Mouse (Mus musculus): ENCODE measurements around the gene Celsr1.

The Celsr1 gene

DNA sequence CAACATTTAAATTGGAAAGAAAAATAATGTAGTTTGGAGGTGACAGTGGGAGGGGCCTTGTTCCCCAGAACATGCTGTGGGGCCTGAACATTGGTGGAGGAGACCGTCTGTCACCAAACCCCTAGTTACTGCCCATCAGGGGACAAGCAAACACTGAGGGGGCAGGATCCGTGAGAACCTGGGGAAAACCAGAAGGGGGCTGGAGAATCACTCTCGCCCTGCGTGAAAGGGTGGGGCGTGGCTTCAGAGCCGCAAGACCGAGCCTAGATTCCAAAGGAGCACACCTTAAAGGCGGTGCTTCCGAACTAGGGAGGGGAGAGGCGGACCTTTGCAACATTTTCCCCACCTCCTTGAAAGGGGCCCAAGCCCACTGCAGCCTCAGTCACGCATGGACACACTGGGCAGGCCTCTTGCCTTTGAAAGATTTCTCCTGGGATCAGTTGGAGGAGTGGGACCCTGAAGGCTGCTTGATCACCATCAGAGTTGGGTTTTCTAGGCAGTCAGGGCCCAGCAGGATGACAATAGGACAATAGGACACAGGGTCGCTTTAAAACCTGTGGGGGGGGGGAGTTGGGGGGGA is 1.3 kb upstream of the Celsr1 start:
- DNase-seq (ENCODE audit: low read depth), result no peak

DNA sequence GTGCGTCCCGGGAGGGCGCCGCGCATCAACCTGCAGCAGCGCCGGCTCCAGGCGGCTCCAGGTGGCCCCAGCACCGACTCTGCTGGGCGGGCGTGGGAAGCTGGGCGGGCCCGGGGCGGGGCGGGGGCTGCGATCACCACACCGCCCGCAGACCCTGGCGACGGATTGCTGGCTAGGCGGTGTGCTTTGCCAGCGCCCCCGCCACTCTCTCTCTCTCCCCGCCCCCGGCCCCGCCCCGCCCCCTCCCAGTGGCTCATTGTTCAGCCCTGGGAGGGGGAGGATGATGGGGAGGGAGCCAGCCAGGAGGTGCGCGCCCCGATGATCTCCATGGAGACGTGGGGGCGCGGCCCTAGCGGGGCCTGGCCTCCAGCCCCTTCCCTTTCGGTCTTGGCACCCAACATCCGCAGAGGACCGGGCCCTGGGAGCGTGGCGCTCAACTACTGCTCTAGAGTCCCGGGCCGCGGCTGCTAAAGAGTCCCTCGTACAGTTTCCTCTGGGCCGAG is 495 bp upstream of the Celsr1 start:
- no peak for DNase-seq (ENCODE audit: low read depth)

DNA sequence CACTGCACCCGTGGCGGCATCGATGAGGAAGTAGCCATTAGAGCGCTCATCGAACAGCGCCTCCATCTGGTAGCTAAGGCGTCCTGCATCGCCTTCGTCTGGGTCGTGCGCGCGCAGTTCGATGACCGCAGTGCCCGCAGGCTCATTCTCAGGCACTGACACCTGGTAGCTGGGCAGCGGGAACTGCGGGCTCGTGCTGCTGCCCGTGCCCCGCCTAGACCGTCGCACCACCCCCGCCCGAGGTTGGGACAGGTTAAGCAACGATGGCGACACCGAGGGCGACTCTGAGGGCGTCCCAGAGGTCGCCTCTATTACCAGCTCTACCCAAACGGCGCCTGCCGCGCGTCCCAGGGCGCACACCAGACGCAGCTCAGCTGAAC is 776 bp downstream of the Celsr1 start:
- DNase-seq (ENCODE audit: low read depth), result no peak

DNA sequence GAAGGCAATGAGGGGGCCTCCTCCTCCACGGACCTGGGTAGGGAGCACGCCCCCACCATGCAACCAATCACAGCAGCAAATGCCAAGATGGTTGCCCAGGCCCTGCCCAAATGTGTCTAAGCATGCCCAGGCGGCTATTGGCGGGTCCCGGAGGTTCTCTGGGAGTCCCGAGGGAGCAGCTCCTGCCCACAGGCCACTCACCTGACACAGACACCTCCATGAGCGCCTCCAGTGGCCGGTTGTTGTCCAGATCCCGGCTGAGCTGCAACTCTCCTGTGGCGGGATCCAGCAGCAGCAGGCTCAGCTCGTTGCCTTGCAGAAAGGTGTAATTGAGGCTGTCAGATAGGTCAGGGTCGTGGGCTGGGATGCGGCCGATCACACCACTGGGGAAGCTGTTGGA is 3.6 kb downstream of the Celsr1 start:
- DNase-seq (ENCODE audit: low read depth), result no peak

DNA sequence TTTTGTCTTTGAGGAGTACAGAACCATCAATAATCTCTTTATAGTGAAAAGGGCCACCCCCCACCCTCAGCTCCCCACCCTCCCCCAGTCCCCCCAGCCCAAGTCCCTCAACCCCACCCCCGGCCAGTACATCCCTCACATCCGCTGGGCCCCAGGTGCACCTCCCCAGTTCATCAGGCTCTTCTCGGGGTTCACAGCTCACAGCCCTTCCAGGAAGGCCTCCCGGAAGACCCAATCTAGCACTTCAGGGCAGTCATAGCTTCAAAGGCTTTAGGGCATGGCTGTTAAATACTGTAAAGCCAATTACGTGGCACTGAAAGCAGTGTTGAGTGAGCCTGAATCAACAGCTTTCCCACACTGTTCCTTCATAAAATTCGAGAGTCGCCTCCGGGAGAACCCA is 5.7 kb downstream of the Celsr1 start:
- no peak for DNase-seq (ENCODE audit: low read depth)

DNA sequence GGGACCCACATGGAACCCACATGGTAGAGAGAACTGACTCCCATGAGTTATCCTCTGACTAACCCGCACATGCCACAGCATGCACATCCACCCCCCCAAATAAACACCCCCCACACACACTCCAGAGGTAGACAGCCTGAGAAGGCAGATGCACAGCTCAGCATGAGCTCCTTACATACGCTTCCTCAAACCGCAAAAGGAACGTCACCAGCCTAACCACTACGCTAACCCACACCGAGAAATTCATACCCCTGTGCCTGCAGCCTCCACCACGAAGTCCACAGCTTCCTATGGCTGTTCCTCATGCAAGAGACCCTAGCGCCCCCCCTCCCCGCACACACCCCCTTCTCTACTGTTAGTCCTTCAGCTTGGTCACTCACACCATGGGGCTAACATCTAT is 11.6 kb downstream of the Celsr1 start:
- no peak for DNase-seq (ENCODE audit: low read depth)

DNA sequence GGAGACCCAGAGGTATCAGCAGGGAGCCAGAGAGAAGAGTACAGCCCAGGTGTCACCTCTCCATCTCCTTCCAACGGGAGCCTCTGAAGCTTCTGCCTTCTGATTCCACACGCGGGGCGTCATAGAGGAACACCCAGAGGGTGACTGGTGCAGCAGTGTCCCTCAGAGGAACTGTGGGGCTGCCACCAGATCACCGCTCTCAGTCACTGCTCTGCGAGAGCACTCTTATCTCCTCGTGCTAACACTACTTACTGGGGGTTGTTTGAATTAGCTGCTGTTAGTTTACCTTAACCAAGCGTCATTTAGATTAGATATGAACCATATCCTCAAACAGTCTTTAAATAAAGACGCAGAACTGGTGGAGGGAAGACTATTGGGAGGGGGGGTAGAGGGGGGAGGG is 12.3 kb downstream of the Celsr1 start:
- no peak for DNase-seq (ENCODE audit: low read depth)

DNA sequence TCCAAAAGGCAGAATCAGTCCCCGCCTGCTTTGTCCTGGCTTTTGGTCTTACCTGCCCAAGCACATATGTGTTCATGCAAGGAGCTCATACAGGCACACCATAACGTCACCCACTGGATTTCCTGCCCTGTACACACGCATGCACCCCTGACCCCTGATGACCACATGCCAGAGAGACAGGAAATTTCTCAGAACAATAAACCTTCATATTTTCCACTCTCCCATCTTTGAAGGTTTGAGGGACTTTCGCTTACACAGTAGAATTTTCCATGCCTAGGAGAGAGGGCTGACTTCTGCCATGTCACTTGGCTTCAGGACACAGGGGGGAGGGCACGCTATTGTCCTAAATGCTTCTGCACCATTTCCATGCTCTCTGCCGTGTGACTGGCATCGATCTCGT is 13.6 kb downstream of the Celsr1 start:
- no peak for DNase-seq (ENCODE audit: low read depth)

DNA sequence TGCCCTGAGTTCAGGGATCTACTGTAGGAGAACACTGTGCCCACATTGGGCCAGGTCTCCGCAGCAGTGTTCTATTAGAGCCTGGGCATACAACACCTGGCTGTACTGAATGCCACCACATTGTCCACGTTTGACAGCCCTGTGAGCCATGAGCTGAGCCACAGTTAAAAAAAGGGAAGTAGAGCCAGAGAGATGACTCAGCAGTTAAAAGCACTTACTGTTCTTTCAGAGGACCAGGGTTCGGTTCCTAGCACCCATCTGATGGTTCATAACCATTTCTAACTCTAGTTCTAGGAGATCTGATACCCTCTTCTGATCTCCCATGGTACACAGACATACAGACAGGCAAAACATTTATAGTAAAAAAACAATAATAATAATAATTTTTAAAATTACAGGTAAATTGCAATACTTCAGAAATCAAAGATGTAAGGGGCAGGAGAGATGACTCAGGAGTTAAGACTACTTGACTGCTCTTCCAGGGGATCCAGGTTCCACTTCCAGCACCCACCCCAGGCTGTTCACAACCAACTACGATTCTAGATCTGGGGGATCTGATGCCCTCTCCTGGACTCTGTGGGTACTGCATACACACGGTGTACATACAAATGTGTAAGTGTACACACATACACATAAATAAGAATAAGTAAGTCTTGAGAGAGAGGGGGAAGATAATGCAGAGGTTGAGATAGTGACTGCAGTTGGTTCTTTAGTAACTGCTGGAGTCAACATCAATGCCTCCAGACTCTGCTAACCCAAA is 14.6 kb downstream of the Celsr1 start:
- DNase-seq (ENCODE audit: low read depth), result no peak

DNA sequence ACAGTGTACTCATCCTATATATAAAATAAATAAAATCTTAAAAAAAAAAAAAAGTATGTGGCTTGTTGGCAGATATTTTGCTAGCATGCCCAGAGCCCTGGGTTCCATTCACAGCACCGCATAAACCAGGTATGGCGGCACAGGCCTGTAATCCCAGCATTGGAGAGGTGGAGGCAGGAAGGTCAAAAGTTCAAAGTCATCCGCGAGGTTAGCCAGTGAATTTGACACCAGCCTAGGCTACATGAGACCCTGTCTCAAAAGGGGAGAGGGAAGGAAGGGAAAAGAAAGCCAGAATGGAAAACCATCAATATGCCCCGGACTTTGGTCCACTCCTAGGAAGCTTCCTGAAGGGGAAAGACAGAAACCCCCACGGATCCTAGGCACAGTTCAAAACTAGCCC is 16.2 kb downstream of the Celsr1 start:
- DNase-seq (ENCODE audit: low read depth), result no peak

DNA sequence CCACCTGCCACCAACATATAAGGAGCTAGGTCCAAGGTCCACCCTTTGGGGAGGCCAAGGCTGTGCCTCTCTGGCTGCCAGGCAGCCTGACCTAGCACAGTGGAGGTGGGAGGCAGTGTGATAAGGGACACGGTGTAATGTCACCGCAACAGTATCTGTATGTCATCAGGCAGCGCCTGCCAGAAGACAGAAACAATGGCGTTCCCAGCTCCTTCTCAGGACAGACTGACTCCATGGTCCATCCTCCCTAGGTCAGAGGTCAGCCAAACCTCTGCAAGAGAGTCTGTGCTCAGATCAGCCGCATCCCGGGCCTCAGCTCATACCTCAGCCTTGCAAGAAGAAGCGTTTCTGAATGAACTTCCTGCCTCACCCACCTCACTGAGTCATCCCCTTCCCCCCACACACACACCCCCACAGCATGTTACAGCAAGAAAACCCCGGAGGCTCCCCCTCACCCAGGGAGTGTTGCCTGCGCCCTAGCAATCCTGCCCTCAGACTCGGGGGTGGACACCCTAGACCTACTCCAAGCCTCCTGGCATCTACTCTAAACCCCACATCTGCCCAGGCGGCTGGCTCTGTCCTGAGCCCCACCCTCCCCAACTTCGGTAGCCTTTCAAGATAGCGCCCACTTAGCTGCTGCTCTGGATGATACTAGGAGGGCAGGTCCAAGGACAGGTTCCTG is 17.6 kb downstream of the Celsr1 start:
- DNase-seq (ENCODE audit: low read depth), result no peak

DNA sequence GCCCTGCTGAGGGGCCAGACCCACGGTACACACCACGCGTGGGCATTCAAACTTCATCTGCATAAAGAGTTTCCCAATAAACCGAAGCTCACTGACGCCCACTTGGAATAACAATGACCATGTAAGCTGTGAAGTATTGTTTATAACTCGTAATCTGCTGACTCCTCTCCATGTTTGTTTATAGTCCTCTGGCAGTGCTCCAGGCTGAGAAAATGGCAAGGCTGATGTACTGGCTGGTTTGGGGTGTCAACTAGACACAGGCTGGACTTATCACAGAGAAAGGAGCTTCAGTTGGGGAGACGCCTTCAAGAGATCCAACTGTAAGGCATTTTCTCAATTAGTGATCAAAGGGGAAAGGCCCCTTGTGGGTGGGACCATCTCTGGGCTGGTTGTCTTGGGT is 18.6 kb downstream of the Celsr1 start:
- DNase-seq (ENCODE audit: low read depth), result no peak

DNA sequence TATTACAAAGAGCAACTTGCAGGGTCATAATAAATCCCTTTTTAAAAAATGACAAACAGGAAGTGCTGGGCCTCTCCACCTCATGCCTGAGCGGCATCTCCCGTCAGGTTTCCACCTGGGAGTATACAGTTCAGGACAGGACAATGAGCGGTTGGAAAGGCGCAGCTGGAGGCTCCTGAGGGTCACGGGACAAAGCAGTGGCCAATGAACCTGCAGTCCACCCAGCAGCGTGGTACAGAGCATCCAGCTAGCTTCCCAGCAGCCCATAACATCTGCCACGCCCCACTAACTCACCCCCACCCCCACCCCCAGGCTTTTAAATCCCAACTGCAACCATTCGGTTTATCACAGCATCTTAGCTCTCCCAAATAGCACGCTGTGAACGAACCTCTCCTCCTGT is 19.9 kb downstream of the Celsr1 start:
- DNase-seq (ENCODE audit: low read depth), result no peak

DNA sequence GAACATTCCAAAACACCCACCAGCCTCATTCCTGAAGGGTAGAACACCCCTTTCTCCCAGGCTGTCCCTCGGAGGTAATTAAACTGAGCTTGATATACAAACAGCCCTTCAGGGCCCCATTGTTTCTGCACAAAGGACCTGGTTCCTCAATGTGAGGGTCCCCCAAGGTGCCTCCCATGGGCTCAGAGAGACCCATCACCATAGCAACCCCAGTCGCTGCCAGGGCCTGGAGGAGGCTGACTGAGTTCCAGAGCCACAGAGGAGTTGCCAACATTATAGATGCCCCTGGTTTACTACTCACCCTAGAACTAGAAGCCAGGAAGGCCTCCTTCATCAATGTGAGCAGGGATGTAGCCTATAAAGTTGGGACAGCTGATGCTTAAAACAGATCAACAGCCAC is 20.4 kb downstream of the Celsr1 start:
- DNase-seq (ENCODE audit: low read depth), result no peak

DNA sequence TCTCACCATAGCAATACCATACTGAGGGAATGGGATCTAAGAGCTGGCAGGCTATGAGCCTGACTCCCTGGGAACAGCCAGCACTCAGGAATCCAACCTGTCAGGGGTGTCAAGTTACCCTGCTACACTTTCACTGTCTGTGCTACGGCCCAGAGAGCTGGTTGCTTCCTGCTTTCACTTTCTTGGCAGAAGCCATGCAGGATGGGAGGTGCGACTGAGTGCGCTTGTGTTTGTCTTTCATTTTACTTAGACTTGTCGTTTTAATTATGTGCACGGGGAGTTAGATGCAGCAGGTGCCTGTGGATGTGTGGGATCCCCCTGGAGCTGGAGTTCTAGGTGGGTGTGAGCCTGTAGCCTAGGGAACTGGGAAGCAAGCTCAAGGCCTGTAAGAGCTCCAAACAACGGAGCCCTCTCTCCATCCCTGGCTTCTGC is 25.9 kb downstream of the Celsr1 start:
- no peak for DNase-seq (ENCODE audit: low read depth)

DNA sequence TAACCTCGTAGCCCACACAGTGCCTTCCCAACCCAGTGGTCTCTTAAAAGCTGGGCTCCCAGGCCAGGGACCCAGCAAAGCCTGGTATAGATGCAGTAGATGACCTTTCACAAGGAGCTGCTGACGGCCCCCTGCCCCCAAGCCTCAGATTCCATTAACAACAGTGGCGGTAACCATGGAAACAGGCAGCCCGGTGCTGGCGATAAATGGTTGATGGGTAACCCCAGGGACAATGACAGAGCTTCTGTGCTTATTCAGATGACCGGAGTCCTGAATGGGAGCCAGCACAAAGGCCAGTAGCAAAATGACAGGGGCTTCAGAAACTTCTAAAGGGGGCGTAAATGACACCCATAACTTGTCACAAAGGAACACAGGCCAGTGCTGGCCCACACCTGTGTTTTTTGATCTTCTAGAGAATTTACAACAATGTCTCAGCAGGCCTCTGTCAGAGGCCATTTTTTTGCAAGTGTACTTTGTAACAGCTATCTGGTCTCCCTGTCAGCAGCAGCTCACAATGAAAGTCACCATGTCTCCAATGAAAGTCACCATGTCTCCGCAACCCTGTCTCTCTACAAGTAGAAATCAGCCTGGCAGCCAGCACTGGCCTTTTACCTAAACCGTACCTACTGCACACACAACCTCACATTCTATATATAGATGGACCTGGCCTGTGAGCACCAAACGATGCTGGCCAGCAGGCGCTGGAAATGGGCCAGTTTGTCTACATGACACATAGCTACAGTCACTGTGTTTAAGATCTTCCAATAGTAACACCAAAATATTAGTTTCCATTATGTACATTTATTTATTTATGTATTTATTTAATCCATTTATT is 27.7 kb downstream of the Celsr1 start:
- DNase-seq (ENCODE audit: low read depth), result no peak

DNA sequence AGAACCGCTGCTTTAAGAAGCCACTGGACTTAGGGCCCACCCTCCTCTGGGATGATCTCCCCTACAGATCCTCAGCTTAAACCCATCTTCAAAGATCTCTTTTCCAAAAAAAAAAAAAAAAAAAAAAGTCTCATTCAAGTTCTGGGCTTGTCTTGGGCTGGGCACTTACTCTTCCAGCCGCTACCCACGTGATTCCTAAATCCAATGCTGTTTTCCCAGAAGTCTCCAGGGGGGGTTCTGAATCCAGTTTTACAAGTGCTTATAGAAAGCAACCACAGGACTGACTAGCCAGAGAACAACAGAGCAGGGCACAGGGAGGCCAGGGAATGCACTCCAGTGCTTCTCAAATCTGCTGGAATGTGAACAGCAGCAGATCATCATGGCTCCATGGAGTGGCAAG is 29.5 kb downstream of the Celsr1 start:
- no peak for DNase-seq (ENCODE audit: low read depth)

DNA sequence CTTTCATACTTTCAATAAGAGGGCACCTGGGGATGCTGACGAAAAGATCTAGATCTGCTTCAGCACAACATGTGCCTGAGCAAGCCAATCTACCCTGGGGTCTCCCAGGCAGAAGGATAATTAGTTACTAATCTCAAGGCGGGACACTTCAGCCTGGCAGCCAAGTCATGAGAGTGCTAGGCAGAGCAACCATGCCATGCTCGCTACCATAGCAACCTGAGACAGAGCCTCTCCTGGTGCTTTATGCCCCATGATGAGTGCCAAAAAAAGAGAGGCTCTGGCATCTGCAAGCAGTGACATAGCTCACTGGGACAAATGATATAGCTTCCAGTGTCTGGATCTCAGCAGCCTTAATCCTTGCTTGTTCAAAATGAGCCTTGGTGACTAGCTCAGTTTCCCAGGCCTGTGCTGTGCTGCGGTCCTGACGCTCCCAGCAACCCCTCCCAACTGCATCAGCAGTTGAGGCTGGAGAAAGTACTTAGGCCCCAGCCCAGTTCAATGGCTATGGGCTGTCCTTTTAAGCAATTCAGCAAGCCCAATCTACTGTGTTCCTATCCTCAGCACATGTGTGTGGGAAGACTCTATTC is 32.8 kb downstream of the Celsr1 start:
- DNase-seq (ENCODE audit: low read depth), result no peak

DNA sequence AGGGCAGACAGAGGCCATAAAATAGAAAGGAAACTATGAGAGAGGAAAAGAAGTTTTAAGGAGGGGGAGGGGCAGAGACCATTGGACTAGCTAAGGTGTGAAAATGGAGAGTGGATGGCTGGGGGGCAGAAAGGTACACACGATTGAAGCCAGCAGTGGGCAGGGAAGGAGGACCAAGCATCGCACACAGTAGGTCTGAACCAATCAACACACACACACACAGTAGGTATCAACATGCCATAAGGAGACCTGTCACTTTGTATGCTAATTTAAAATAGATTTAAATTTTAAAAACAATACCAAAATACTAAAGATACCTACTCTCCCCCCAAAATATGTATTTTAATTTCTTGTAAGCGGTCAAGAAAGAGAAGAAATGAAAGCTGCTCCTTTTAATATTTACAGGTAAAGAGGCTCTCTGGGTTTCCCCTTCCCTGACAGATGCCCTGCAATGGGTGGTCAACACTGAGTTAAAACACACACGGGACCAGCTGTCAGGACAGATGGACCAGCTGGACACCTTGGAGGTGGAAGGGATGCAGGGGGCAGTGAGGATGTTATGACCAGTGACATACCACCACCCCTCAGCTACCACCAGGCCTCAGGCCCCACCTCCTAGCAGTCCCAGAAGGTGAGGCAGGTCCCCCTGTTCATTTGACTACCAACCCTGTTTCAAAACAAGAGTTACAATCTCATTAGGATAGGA is 34.9 kb downstream of the Celsr1 start:
- DNase-seq (ENCODE audit: low read depth), result no peak

DNA sequence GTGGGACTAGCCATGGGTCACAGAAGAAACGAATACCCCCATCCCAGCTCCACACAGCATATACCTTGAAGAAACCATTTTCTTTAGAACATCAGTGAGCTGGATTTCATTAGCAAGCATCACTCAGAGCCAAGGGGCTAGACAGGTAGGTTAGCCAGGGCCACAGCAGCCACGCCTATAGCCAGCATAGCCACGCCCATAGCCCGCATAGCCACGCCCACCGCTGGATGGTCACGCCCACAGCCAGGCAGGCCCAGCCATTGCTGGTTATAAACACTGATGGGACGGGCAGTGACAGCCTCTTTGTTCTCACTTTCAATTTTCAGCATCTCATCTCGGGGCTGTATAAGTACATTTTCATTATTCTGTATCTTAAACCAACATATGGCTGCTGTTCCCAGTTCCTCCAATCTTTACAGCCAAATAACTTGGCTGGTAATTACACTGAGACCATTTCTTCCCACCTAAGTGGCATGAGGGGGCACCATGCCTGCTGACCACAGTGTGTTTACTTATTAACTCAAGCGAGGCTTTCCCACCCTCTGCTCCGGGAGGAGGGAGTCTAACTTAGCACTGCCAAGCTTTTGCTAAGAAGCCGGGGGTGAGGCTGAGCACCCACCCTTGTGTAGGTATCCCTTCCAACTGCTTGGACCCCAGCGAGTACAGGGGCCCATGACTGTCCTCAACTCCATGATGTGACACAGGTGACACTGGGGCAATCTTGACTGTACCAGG is 37.4 kb downstream of the Celsr1 start:
- DNase-seq (ENCODE audit: low read depth), result no peak
